8 mouse cellular contexts compared by ENCODE assay signal in genomic region chr5:34288154-34288716, GRCm38 (mm10). TPM values are rescaled to one million over a fixed set of nuclear protein-coding genes. Genes with fewer than 3 reads are reported as not detected.
DNase-seq lines count a peak whose midpoint lies in the region; ATAC-seq and TF ChIP-seq lines count a peak whose summit lies in the region.

Gene Zfyve28, minus strand, starts transcription at chr5:34288449.
Gene Cfap99, plus strand, starts transcription at chr5:34288600.

- no peak for TF ChIP-seq POLR2A in small intestine, adult 2 months (IDR thresholded peaks at IDR 0.05; ENCODE audit: low read depth, low read length)

- no peaks in the 10 kb centered on the region for H3K9me3 ChIP-seq in intestine, postnatal 0 days (ENCODE audit: control insufficient read depth)
- no peaks in the 10 kb centered on the region for H3K9me3 ChIP-seq in midbrain, embryonic 11.5 days (ENCODE audit: control insufficient read depth, low read length)

- peak within 1 kb of the TSS; percentile 83 for H3K4me2 ChIP-seq in intestine, postnatal 0 days (replicated peaks; ENCODE audit: low read depth)
- peak within 1 kb of the TSS; percentile 93 for H3K4me2 ChIP-seq in midbrain, embryonic 11.5 days

- no peak for TF ChIP-seq CTCF in intestine, postnatal 0 days (IDR thresholded peaks at IDR 0.05; ENCODE audit: low read depth)
- no peak for TF ChIP-seq CTCF in small intestine, adult 2 months (IDR thresholded peaks at IDR 0.05; ENCODE audit: extremely low read depth, insufficient read length, insufficient replicate concordance, low read depth, low read length)

- peak within 1 kb of the TSS; percentile 52 for H3K4me3 ChIP-seq in intestine, postnatal 0 days (ENCODE audit: low read depth, low read length)
- peak within 1 kb of the TSS; percentile 66 for H3K4me3 ChIP-seq in midbrain, embryonic 11.5 days (ENCODE audit: low read depth, low read length)
- peak within 1 kb of the TSS; percentile 57 for H3K4me3 ChIP-seq in small intestine, adult 2 months (ENCODE audit: low read depth, low read length)

- H3K27me3 ChIP-seq in intestine, postnatal 0 days (replicated peaks; ENCODE audit: control insufficient read depth, insufficient read depth, low read length), result peaks cover 45% of the 10 kb centered on the region
- peaks cover 27% of the 10 kb centered on the region for H3K27me3 ChIP-seq in midbrain, embryonic 11.5 days (ENCODE audit: control insufficient read depth, insufficient read depth, low read length)
- peaks cover 30% of the 10 kb centered on the region for H3K27me3 ChIP-seq in small intestine, adult 2 months (ENCODE audit: control insufficient read depth, insufficient read depth, low read length)

- under 1% methylated on average over 50 of the region's 83 CpGs for WGBS in intestine, postnatal 0 days
- under 1% methylated on average over 75 of the region's 83 CpGs for WGBS in midbrain, embryonic 11.5 days
- under 1% methylated on average over 83 of the region's 83 CpGs for WGBS in small intestine, adult 2 months

- H3K9ac ChIP-seq in intestine, postnatal 0 days (ENCODE audit: low read depth, low read length), result no peak within 1 kb of the TSS
- H3K9ac ChIP-seq in midbrain, embryonic 11.5 days (ENCODE audit: low read length), result peak within 1 kb of the TSS; percentile 54

- no peaks in the 10 kb centered on the region for H3K36me3 ChIP-seq in intestine, postnatal 0 days (ENCODE audit: control insufficient read depth, insufficient read depth)
- H3K36me3 ChIP-seq in midbrain, embryonic 11.5 days (ENCODE audit: control insufficient read depth, insufficient read depth, low read length), result no peaks in the 10 kb centered on the region
- H3K36me3 ChIP-seq in small intestine, adult 2 months (ENCODE audit: control insufficient read depth, insufficient read depth, low read length), result no peaks in the 10 kb centered on the region

- peak; percentile 78 for DNase-seq in adrenal gland, adult 2 months
- DNase-seq in embryo, embryonic 10.5 days (ENCODE audit: low spot score), result peak; percentile 89
- peak; percentile 54 to 64 for DNase-seq in gastrocnemius, postnatal 36 days
- DNase-seq in left cerebral cortex, postnatal 36 days (ENCODE audit: low spot score in 2 of 2), result peak; percentile 96 to 99
- DNase-seq in midbrain, embryonic 11.5 days (ENCODE audit: low spot score, missing footprints), result peak; percentile 98
- DNase-seq in c-Kit-positive CD71-positive TER-119-positive erythroid progenitor cells, embryonic 14.5 days (ENCODE audit: low spot score), result no peak

- ATAC-seq in intestine, postnatal 0 days, result peak; percentile 67
- peak; percentile 98 for ATAC-seq in midbrain, embryonic 11.5 days (ENCODE audit: low FRiP score)

- intact Hi-C loops in gastrocnemius, postnatal 36 days (cut with DNase I), result no loop called here
- intact Hi-C loops in left cerebral cortex, postnatal 36 days (cut with DNase I), result loop anchor here (1.0 to 5.0 kb wide), 3 partner anchors 15 to 81 kb away; partner anchors contain the start of gene Fam193a

- H3K27ac ChIP-seq in intestine, postnatal 0 days (ENCODE audit: low read depth, low read length), result no peak within 1 kb of the TSS
- no peak within 1 kb of the TSS for H3K27ac ChIP-seq in midbrain, embryonic 11.5 days (ENCODE audit: low read depth, low read length)
- no peak within 1 kb of the TSS for H3K27ac ChIP-seq in small intestine, adult 2 months (ENCODE audit: insufficient read depth, low read depth, low read length)

- H3K4me1 ChIP-seq in intestine, postnatal 0 days (replicated peaks; ENCODE audit: control insufficient read depth, insufficient read depth, low read length), result no peaks in the 10 kb centered on the region
- peaks cover 12% of the 10 kb centered on the region; the same call in 1 of the 2 replicates for H3K4me1 ChIP-seq in midbrain, embryonic 11.5 days (ENCODE audit: control insufficient read depth, insufficient read depth, low read length)
- peaks cover 7% of the 10 kb centered on the region for H3K4me1 ChIP-seq in small intestine, adult 2 months (ENCODE audit: control insufficient read depth, insufficient read depth, insufficient read length, low read length)

RNA-seq across cellular contexts. Expression of gene Zfyve28, which starts in this region (rescaled TPM):
- total RNA-seq in adrenal gland, adult 2 months (2021), result under 1 TPM; 0.40 to 0.90 TPM
- 1.6 and 3.8 TPM in 2 replicates for polyA plus RNA-seq in adrenal gland, adult 2 months (2012; rRNA removed)
- 1 to 10 TPM; 1.0 to 1.2 TPM for total RNA-seq in gastrocnemius, postnatal 36 days (2021)
- polyA plus RNA-seq in intestine, postnatal 0 days (2015; fragmentation: Nextera tagmentation; extraction: Ambion mirVana), result 0.05 and 0.07 TPM in 2 replicates
- 10 to 100 TPM; 53.1 to 55.3 TPM for total RNA-seq in left cerebral cortex, postnatal 36 days (2021)
- polyA plus RNA-seq in midbrain, embryonic 11.5 days (2014; fragmentation: Nextera tagmentation; extraction: Ambion mirVana), result 0.75 and 1.0 TPM in 2 replicates
- polyA plus RNA-seq in small intestine, adult 2 months (2012; rRNA removed), result 1.5 and 1.7 TPM in 2 replicates

RNA-seq across cellular contexts. Expression of gene Cfap99, which starts in this region (rescaled TPM):
- total RNA-seq in adrenal gland, adult 2 months (2021), result not detected
- polyA plus RNA-seq in adrenal gland, adult 2 months (2012; rRNA removed), result not detected in 2 replicates
- total RNA-seq in gastrocnemius, postnatal 36 days (2021), result not detected
- polyA plus RNA-seq in intestine, postnatal 0 days (2015; fragmentation: Nextera tagmentation; extraction: Ambion mirVana), result not detected in 2 replicates
- 1 to 10 TPM in 1 of 2 experiments, under 1 TPM in 1; 0.96 to 1.5 TPM for total RNA-seq in left cerebral cortex, postnatal 36 days (2021)
- polyA plus RNA-seq in midbrain, embryonic 11.5 days (2014; fragmentation: Nextera tagmentation; extraction: Ambion mirVana), result 0.16 TPM in 1 of 2 replicates, not detected in the other
- 0.04 TPM in 1 of 2 replicates, not detected in the other for polyA plus RNA-seq in small intestine, adult 2 months (2012; rRNA removed)

Comparison
In these comparisons a context has a peak if more than half of its experiments do, and no peak if none do; other contexts are left out.
1. RNA of gene Zfyve28 (total RNA-seq): 53.1 to 55.3 TPM in left cerebral cortex, postnatal 36 days; 1.0 to 1.2 TPM in gastrocnemius, postnatal 36 days and 0.40 to 0.90 TPM in adrenal gland, adult 2 months; every median in the first group is over 10 times any median in the second.
2. Peak in ATAC-seq, H3K4me3 ChIP-seq and H3K4me2 ChIP-seq in intestine, postnatal 0 days; RNA of the genes that start here not detected or under 1 TPM.
3. Peak in every context shown above with its lines, with median percentiles within 50 percentile points of each other: H3K4me3 ChIP-seq.